Mouse (Mus musculus) B cell, adult 2 months (primary cell): ENCODE results near the gene Smcp.

ENCODE experiments used
- DNase-seq, 2 experiments: peaks; one replicate each; pipeline ENCODE4 v3.0.0; 2022

Gene Smcp

DNA sequence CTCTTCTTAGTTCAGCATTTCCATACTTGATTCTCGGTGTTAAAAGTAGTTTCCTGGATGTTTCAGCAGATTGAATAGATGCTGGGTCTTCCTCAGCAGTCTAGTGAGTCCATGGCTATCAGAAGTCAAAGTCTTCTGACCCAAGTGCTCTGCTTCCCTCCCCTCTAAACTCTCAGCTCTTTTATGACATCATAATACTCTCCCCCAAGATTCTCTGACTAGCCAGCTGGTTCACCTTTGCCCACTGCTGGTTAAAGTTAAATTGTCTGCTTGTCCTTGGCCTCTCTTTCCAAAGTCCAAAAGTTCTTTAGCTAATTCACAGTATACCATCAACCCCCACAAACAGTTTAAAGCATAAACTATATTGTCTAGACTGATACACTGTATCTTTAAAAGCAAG is at the start of gene Smcp:
TSS of gene Smcp (minus strand) at position 140 of the 400 bp plus-strand sequence.
- DNase-seq = no peak

DNA sequence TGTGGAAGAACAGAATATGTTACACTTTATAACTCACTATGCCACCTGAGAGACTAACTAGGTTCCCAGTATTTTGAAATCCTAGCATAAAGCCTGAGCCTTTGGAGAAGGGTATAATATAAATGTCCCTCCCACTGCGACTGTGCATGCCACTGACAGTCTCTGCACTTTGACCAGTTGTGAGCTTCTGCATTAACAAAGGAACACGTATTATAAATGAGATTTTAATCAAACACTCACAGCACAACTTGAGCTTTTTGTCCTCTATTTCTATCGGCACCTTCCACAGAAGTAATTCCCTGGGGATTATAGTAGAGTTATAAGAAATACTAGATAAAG is 49.8 kb upstream of the Smcp start:
- no peak for DNase-seq

DNA sequence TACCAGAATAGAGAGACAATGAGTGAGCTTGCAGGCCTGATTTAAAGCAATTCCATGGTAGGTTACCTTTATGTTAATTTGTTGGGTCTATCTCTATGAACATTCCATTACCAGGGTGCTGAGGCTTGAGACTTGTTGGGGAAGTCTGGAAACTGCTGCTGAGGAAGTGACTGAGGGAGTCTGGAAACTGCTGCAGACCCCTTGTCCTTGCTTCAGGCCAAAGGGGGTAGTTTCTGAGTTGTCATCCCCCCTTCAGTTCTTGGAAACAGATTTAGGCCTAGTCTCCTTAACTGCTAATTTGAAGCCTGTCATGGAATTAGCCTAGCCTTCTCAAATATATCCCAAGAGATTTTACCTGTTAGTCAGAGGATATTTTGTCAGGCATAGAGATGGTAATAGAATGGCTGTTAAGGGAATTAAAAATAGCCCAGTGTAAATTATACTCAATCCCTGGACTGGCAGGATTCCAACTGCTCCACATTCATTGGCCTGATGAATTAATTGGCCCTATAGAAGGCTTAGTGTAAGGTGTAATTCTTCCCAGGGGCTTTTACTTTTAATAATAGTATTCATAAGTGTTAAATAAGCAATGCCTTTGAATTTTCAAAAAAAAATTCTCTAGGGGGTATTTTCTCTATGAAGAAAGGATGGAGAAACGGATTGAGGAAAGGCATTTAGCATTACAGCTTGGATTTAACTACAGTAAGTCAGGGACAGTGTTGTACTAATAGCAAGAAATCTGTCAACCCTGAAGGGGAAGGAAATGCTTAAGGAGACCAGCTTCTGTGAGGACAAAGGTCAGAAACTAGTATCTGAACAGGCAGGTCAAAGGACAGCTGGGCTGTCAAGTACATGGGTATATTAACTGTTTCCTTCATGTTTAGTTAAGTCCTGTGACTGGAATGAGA is 49.2 kb upstream of the Smcp start:
- DNase-seq = no peak

DNA sequence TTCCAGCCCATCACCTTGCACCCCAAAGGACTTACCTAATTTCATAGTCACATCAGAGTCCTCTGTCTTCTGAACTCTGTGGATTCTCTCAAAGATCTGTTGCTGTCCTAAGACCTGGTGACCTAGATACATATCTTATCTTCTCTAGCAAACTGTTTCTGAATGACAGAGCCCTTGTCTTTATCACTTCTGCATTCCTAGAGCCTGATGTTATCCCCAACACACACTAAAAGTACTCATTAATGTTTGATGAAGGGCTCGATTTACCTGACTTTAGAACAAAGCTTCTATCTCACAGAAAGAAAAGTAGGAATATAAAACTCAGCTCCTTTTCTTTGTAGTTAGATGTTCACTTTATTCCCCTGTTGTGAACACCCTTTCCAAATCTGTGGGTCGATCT is 32.8 kb upstream of the Smcp start, which contains the start of gene Lce6a:
TSS of gene Lce6a (minus strand) at position 101 of the 400 bp plus-strand sequence.
- no peak for DNase-seq

DNA sequence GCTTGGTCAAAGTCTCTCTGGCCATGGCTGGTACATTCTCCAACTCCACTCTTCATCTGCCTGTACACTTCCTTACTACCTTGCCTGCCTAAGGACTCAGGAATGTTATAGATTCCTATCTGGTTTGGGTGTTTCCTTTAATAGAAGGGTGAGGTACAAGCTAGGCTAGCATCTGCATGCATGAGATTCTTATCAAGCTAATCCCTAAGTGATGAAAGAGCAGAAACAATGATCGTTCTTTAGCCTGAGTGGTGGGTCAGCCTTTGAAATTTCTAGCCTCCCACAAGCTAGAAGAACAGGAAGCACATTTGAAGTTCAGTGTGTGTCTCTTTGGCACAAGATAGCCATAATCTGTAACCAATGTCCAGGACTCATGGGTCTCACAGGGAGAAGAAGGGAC is 21.0 kb upstream of the Smcp start:
- DNase-seq = no peak

DNA sequence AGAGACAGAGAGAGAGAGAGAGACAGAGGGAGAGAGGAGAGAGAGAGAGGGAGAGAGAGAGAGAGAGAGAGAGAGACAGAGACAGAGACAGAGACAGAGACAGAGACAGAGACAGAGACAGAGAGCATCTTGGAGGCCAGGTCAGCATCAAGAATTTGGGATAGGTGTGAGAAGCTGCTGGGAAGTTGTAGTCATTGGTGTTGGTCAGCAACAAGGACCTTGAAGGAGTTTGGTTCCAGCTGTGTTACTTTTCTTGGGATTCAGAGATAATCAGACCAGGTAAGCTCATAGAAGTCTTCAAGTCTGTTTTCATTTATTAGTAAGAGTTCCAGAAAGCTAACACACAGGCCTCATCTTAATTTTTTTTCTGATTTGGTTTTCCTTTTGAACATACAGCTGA is 18.6 kb upstream of the Smcp start, which contains the start of gene 2210017I01Rik:
TSS of gene 2210017I01Rik (minus strand) at position 101 of the 400 bp plus-strand sequence.
- no peak for DNase-seq

DNA sequence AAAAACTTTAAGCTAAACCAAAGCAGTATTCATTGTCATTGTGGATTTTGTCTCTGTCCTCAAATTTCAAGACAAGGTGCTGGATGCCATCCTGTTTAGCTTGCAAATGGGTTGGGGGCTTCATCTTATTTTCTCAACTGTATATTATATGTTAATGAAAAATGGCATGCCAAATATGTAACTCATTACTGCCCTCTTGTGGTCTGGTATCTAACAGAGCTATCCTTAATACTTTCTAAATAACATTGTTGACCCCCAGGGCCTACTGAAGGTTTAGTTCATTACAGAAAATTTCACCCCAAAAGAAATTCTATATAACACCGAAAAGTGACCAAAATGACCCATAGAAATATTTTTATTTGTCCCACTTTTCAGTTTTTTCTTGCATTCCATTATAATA is 13.4 kb upstream of the Smcp start:
- DNase-seq = no peak

DNA sequence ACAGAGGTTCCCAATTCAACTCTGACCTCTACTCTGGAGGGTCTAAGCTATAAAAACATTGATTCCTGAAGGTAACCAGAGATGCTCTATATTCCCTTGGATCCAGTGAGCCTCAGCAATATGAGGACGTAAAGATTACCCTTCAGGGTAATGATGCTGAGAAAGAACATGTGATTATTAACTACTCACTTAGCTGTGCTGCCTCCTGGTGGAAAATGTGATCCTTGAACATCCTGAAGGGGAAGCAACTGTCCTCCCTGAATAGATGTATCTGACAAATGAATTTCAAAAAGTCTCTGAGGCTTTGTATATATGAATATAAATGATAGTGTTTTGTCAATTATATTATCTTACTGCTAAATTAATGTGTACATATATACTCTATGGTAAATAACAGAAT is 11.7 kb upstream of the Smcp start:
- DNase-seq = no peak

DNA sequence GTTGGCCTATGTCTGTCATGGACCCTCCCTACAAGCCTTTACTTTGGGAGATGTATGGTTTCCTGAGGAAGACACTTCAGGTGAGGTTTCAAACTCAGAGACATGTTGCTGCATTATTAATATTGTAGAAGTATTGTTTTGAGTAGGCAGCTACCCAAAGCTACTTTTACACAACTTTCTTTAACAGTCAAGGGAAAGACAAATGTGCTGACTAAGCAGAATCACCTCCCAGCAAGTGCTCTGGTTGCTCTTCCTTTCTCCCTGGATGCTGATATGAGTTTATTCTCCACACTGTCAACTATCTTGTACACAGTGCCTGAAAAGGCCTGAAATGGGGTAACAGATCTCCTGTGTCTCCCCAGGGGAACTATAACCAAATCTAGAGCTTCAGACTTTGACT is 11.2 kb upstream of the Smcp start:
- no peak for DNase-seq

DNA sequence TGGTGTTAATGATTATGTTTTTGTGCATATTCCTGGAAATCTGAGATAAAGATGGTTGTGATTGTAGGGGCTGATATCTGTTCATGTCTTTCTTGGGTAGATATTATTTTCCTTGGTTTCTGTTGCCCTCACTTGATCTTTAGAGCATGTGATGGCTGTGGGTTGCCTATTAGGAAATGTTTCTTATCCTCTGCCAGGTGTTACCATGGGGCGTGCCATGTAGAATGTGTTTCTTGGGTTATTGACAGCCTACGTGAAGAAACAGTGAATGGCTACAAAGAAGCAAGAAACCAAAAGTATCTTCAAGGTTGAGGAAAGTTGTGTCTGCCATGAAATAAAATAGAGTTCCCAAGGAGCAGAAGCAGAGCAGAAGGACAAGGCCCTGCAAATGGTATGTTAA is 9.6 kb upstream of the Smcp start:
- DNase-seq = no peak

DNA sequence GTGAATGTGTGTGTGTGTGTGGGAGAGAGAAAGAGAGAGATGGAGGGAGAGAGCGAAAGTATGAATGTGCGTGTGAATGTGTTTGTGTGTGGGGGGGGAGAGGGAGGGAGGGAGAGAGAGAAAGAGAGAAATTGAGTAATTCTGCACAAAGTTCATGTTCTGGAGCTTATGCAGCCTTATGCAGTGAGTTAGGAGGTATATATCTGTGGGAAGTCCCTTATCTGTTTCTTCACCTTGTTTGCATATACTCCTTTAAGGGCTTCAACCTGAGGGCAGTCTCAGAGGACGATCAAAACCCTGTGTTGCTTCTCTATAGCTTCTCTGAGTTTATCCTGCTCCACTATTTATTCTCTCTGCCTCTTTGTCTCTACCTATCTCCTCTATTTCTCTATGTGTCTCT is 1.6 kb downstream of the Smcp start:
- no peak for DNase-seq

DNA sequence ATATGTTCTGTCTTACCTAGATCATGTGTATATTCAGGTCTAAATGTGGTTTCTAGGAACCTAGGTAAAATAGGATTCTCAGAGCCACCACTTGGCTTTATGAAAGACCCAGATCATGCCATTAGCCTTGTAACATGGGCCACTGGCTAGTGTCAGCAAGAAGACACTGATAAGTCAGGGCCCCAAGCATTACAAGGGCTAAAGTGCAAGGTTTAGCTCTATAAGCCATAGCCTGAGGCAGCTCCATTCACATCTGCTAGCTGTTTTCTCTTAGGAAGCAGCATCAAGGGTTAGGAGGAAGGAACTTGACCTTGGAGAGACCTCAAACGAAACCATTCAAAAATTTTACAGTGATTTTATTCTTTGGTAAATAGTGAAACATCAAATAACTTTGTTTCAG is 3.7 kb downstream of the Smcp start:
- DNase-seq = no peak

DNA sequence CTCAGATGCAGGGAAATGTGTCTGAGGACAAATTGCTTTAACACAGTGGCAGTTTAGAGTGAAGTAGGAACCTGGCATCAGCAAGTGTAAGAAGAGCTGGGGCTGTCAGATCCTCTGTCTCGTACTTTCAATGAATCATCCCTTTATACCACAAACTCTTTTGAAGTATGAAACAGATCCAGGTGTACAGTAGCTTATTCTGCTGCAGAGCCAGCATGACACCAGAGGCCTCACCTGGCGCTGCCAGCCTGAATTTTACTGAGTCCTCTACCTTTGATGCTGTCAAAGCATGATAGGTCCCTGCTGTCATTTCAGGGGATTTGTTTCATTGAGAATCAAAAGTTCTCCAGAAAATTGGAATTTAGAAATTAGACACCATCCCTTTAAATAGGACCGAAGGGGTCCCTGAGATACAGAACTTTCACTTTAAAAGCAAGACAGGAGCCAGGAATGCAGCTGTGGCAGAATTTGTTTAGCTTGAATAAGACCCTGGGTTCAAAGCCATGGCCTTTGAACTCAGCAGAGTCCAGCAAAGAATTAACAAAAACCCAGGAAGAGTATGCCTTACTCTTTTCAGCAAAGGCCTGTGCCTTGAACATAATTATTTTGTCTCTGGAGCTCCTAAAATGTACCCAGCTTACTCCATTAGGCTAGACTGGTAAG is 5.5 kb downstream of the Smcp start:
- no peak for DNase-seq

DNA sequence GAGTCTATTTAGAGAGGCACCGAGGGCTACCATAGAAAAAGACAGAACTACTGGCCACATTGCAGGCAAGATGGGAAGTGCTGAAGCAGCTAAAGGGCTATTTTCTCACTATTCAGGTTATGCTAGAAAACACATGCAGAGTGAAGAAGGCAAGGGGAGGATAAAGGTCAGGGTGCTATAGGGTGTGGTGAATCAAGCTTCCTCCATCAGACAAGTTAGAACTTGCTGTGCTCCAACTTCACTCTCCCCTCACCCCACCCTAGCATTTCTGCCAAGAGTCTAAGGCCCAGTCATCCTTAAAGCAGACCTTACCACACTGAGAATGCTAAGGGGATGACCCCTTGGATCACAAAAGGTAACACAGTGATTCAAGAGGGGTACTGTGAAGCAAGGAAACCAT is 9.3 kb downstream of the Smcp start:
- no peak for DNase-seq

DNA sequence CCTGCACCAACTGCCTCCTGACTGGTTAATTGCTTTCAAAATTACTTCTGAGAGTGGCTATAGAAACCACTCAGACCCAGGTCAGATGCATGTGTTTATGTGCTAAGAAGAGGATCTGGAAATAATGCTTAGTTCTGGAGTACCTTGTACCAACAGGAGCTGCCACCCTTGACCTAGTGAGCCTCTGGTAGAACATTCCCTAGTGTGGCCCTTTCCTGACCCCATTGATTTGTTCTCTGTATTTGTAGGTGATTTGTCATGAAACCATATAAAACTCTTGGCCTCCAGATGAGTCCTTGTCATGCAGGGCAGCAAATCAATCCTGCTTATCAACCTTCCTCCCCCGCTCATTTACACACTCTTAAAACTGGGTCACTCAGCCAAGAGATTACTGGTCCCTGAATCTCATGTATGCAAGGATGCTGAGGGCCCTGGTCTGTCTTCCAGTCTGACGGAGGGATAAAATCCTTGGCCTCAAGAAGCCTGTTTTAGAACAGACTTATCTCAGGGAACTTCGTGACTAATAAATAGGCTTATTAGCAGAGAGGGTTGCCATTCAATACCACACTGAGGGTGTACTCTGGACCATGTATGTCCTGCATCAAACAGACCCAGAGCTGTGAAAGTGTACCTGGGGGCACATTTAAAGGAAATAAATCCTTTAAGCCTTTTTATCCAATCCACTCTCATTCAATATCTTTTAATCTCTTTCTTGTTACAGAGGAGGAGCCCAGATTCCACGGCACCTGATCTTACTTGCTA is 10.0 kb downstream of the Smcp start:
- DNase-seq = no peak

DNA sequence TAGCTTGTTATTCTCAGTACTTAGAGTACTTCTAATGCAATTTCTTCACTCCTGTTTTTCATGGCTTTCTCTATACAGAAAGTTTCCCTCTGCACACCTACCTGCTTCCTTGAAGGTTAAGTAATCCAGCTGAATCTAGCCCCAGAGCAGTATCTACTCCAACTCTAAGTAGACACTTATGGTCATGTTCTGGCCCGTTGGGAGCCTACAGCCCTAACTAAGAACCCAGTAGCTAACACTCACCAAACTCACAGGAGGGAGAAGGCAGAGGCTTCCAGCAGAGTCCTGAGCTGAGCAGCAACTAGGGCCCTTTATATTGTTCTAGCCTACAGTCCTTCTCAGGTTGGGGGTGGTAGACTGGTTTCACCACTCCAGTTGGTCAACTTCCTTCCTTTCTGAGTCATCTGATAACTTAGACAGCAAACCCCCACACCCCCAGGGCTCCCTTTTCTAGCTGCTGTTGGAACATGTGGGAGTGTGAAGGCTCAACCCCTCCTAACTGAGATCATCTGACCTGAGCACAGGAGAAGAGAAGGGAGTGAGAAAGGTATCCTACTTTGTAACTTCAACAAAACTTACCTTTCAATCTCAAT is 15.3 kb downstream of the Smcp start, which contains the start of gene Ivl:
TSS of gene Ivl (minus strand) at position 287 of the 593 bp plus-strand sequence.
- no peak for DNase-seq

DNA sequence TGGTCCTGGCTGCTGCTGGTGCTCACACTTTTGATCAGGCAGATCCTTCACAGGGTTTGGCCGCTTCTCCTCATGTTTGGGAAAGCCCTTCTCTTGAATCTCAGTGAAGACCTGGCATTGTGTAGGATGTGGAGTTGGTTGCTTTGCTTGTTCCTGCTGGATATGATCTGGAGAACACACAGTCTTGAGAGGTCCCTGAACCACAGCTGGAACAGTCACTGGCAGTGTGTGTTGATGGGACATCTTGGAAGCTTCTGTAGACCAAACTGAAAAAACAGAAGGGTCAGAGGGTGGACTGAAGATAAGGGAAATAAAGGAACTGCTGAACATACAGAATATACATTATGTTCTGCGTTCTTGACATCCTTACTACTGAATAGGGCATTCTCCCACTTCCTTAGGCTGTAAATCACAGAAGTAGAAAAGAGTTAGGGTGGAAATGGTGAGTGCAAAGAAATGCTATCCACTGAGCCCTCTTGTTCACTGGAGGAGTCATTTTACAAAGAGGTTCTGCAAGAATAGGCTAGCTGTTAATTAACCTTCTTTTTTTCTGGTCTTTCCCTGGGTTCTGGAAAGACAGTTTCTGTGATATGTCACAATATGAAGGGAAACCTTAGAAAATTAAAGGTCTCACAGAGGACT is 16.2 kb downstream of the Smcp start:
- DNase-seq = no peak

DNA sequence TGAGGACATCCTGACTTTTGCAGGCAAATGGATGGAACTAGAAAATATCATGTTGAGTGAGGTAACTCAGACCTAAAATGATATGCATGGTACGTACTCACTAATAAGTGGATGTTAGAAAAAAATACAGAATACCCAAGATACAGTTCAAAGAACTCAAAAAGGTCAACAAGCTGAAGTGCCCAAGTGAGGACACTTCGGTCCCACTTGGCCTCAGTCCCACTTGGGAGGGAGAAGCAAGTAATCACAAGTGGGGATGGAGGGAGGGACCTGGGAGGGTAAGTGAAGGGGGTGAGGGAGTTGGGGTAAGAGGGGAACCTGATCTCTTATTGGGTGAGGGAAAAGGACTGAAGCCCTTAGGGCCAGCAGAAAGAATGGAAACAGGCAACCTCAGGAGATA is 20.0 kb downstream of the Smcp start:
- DNase-seq = no peak

DNA sequence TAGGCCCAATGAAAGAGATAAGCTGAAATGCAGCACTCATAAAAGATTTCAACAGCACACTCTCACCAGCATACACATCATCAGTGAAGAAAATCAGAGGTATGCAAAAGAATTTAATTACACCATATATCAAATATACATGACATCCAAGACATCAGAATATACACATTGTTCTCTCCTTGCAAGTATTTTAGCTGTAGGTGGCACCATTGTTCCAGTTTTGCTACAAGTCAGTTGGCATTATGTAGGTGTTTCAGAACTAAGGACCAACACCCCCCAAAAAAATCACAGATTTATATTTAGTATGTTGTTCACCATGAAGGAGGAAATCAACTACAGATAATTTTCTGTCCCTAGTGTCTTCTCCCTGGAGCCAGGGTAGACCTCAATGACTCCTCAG is 23.4 kb downstream of the Smcp start:
- no peak for DNase-seq

DNA sequence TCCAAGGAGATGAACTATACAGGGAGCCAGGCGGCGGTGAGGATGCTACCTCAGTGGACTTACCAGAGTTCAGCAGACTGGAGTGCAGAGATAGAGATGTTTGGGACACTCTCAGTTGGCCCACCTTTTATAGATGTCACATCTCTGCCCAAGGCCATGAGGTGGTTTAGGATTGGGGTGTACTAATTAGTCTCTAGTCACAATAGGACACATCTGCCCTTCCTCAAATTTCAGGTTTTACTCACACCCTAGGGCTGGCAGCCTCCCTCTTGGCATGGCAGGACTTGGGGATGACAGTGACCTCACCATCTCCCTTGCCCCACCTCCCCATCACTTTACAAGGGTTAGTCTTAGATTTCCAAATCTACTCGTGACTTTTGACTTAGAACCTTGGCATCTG is 54.4 kb downstream of the Smcp start, which contains the start of gene 2310046K23Rik:
TSS of gene 2310046K23Rik (minus strand) at position 101 of the 400 bp plus-strand sequence.
- no peak for DNase-seq
